9 mouse cellular contexts compared by ENCODE assay signal in the genomic region with DNA sequence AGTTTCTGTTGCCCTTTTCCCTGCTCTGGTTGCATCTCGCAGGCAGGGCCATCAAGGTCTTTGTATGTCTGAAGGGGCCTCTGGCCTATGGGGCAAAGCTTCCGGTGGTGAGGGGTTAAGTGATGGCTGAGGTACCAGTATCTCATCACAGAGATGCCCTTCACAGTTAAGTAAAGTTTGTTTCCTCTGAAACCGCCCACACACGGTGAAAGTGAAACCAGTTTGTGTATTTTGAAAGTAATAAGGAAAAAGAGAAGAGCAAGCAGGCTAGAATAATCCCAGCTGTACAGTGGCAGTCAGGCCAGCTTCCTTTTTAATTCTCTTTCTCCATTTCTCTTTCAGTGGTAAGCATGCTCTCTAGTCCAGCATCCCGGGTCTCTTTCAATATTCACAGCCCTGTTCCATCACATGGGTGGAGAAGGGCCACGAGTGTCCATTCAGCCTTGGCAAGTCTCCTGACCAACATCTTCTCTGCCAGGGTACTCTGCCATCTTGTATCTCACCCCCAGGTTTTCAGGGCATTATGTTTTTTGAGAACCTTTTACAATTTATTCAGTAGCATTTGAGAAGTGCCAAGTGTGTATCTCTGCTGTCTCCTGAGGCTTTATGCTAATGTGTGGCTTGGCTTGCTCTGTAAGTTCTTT. TPM values are rescaled to one million over a fixed set of nuclear protein-coding genes. Genes with fewer than 3 reads are reported as not detected.
DNase-seq lines count a peak whose midpoint lies in the region; ATAC-seq and TF ChIP-seq lines count a peak whose summit lies in the region.
"Had no signal": no experiment of that assay in that cellular context is flagged by ENCODE, and none has a peak within 500 bp of the region (broad histone marks: within the 10 kb centered on the region; RNA-seq: fewer than 3 reads in every experiment).

No protein-coding gene starts in this region.

- TF ChIP-seq POLR2A in bone marrow macrophage, adult 2 months (IDR thresholded peaks at IDR 0.05; ENCODE audit: borderline replicate concordance, low read depth, low read length): no peak

- H3K27ac ChIP-seq in kidney, postnatal 0 days: peak overlapping the region; percentile 6; the same call in 1 of the 2 replicates
- peak overlapping the region; percentile 50 for H3K27ac ChIP-seq in bone marrow macrophage, adult 2 months (ENCODE audit: insufficient read depth, low read depth, low read length)
- 0 out of 2 replicates have a peak overlapping the region, but pooled peaks have one; percentile 14 for H3K27ac ChIP-seq in stomach, postnatal 0 days (replicated peaks)

- no peak for ATAC-seq in kidney, postnatal 0 days (replicated peaks; ENCODE audit: low FRiP score, low read depth)
- ATAC-seq in stomach, postnatal 0 days (ENCODE audit: low FRiP score, low TSS enrichment): no peak

- H3K27me3 ChIP-seq in kidney, postnatal 0 days (ENCODE audit: insufficient read depth, low read length): no peaks in the 10 kb centered on the region
- H3K27me3 ChIP-seq in stomach, postnatal 0 days (ENCODE audit: control insufficient read depth, insufficient read depth, low read length): no peaks in the 10 kb centered on the region

- H3K9ac ChIP-seq in kidney, postnatal 0 days (ENCODE audit: low read depth, low read length): no peak overlapping the region
- no peak overlapping the region for H3K9ac ChIP-seq in stomach, postnatal 0 days (ENCODE audit: low read length)

- no peak overlapping the region for H3K4me2 ChIP-seq in kidney, postnatal 0 days (ENCODE audit: low read length)
- no peak overlapping the region; the same call in 1 of the 2 replicates for H3K4me2 ChIP-seq in stomach, postnatal 0 days (replicated peaks; ENCODE audit: low read depth)

- TF ChIP-seq CTCF in kidney, postnatal 0 days (IDR thresholded peaks at IDR 0.05; ENCODE audit: low read depth): no peak
- TF ChIP-seq CTCF in bone marrow macrophage, adult 2 months (IDR thresholded peaks at IDR 0.05; ENCODE audit: low read depth, low read length): no peak
- TF ChIP-seq CTCF in stomach, postnatal 0 days (IDR thresholded peaks at IDR 0.05; ENCODE audit: low read depth): no peak

- DNase-seq in kidney, postnatal 0 days (ENCODE audit: low spot score): peak; percentile 58
- no peak for DNase-seq in kidney, adult 18-20 months
- peak; percentile 57 for DNase-seq in lung, postnatal 25 days (ENCODE audit: low spot score)
- DNase-seq in stomach, postnatal 0 days (ENCODE audit: low spot score): no peak
- no peak for DNase-seq in adrenal gland, postnatal 4 days (ENCODE audit: low spot score in 2 of 2)
- no peak for DNase-seq in gastrocnemius, adult 18-20 months (ENCODE audit: low spot score)
- no peak for DNase-seq in layer of hippocampus, adult 18-20 months (ENCODE audit: low spot score in 2 of 2)
- DNase-seq: cerebellum, adult 9-11 months had no signal

- no peaks in the 10 kb centered on the region for H3K9me3 ChIP-seq in kidney, postnatal 0 days (replicated peaks; ENCODE audit: low read length)
- no peaks in the 10 kb centered on the region for H3K9me3 ChIP-seq in stomach, postnatal 0 days (ENCODE audit: control insufficient read depth, low read length)

- no peak for TF ChIP-seq EP300 in stomach, postnatal 0 days (optimal IDR thresholded peaks at IDR 0.05)

- no peaks in the 10 kb centered on the region for H3K36me3 ChIP-seq in kidney, postnatal 0 days (ENCODE audit: insufficient read depth, low read length)
- no peaks in the 10 kb centered on the region for H3K36me3 ChIP-seq in stomach, postnatal 0 days (ENCODE audit: control insufficient read depth, insufficient read depth, low read length)

- 0 out of 2 replicates have a peak, but pooled peaks cover 3% of the 10 kb centered on the region for H3K4me1 ChIP-seq in kidney, postnatal 0 days (replicated peaks; ENCODE audit: insufficient read depth, low read length)
- H3K4me1 ChIP-seq in bone marrow macrophage, adult 2 months (ENCODE audit: control insufficient read depth, insufficient read depth, low read length): peaks cover 24% of the 10 kb centered on the region
- H3K4me1 ChIP-seq in stomach, postnatal 0 days (replicated peaks; ENCODE audit: control insufficient read depth, insufficient read depth): no peaks in the 10 kb centered on the region

- WGBS in kidney, postnatal 0 days: 35% methylated on average over 6 of the region's 6 CpGs
- 38% methylated on average over 6 of the region's 6 CpGs for WGBS in stomach, postnatal 0 days

- H3K4me3 ChIP-seq in kidney, postnatal 0 days (replicated peaks; ENCODE audit: low read depth, low read length): no peak overlapping the region
- peak overlapping the region; percentile 48 for H3K4me3 ChIP-seq in bone marrow macrophage, adult 2 months (ENCODE audit: insufficient read depth, low read length)
- no peak overlapping the region for H3K4me3 ChIP-seq in stomach, postnatal 0 days (ENCODE audit: low read depth, low read length)

RNA-seq across cellular contexts. Expression of a gene that starts 2.0 kb away (rescaled TPM):
- 0.63 and 0.73 TPM in 2 replicates for polyA plus RNA-seq in kidney, postnatal 0 days (2015; fragmentation: Nextera tagmentation; extraction: Ambion mirVana)
- 0.88 TPM in 1 of 2 replicates, not detected in the other for polyA plus RNA-seq in bone marrow macrophage, adult 2 months (2012; ENCODE audit: insufficient read depth, insufficient read length, missing spikeins)
- polyA plus RNA-seq in stomach, postnatal 0 days (2015; fragmentation: Nextera tagmentation; extraction: Ambion mirVana): 11.8 and 13.2 TPM in 2 replicates
- under 1 TPM in 1 of 2 experiments, not detected in 1; 0.22 TPM for total RNA-seq in adrenal gland, postnatal 4 days (2021)
- total RNA-seq in gastrocnemius, adult 18-20 months (2021): under 1 TPM in 1 of 2 experiments, not detected in 1; 0.17 TPM
- total RNA-seq in layer of hippocampus, adult 18-20 months (2021): not detected

RNA-seq across cellular contexts. Expression of a gene that starts 19.6 kb away (rescaled TPM):
- 2.0 and 2.4 TPM in 2 replicates for polyA plus RNA-seq in kidney, postnatal 0 days (2015; fragmentation: Nextera tagmentation; extraction: Ambion mirVana)
- polyA plus RNA-seq in bone marrow macrophage, adult 2 months (2012; ENCODE audit: insufficient read depth, insufficient read length, missing spikeins): not detected in 2 replicates
- 113 and 133 TPM in 2 replicates for polyA plus RNA-seq in stomach, postnatal 0 days (2015; fragmentation: Nextera tagmentation; extraction: Ambion mirVana)
- under 1 TPM; 0.48 TPM for total RNA-seq in adrenal gland, postnatal 4 days (2021)
- total RNA-seq in gastrocnemius, adult 18-20 months (2021): not detected
- total RNA-seq in layer of hippocampus, adult 18-20 months (2021): not detected

RNA-seq across cellular contexts. Expression of a gene that starts 35.5 kb away (rescaled TPM):
- 0.05 TPM in 1 of 2 replicates, not detected in the other for polyA plus RNA-seq in kidney, postnatal 0 days (2015; fragmentation: Nextera tagmentation; extraction: Ambion mirVana)
- not detected in 2 replicates for polyA plus RNA-seq in bone marrow macrophage, adult 2 months (2012; ENCODE audit: insufficient read depth, insufficient read length, missing spikeins)
- polyA plus RNA-seq in stomach, postnatal 0 days (2015; fragmentation: Nextera tagmentation; extraction: Ambion mirVana): 0.25 and 0.29 TPM in 2 replicates
- not detected for total RNA-seq in adrenal gland, postnatal 4 days (2021)
- total RNA-seq in gastrocnemius, adult 18-20 months (2021): not detected
- not detected for total RNA-seq in layer of hippocampus, adult 18-20 months (2021)

RNA-seq across cellular contexts. Expression of a gene that starts 43.8 kb away (rescaled TPM):
- 0.16 and 0.23 TPM in 2 replicates for polyA plus RNA-seq in kidney, postnatal 0 days (2015; fragmentation: Nextera tagmentation; extraction: Ambion mirVana)
- not detected in 2 replicates for polyA plus RNA-seq in bone marrow macrophage, adult 2 months (2012; ENCODE audit: insufficient read depth, insufficient read length, missing spikeins)
- polyA plus RNA-seq in stomach, postnatal 0 days (2015; fragmentation: Nextera tagmentation; extraction: Ambion mirVana): 0.31 and 0.51 TPM in 2 replicates
- under 1 TPM; 0.42 to 0.54 TPM for total RNA-seq in adrenal gland, postnatal 4 days (2021)
- total RNA-seq in gastrocnemius, adult 18-20 months (2021): not detected
- total RNA-seq in layer of hippocampus, adult 18-20 months (2021): not detected

Comparison
In these comparisons a context has a peak if more than half of its experiments do, and no peak if none do; other contexts are left out.
1. DNase-seq: peak in kidney, postnatal 0 days (single experiment) and lung, postnatal 25 days (single experiment); none in kidney, adult 18-20 months (single experiment), stomach, postnatal 0 days (single experiment), adrenal gland, postnatal 4 days (0 of 2), gastrocnemius, adult 18-20 months (single experiment) and layer of hippocampus, adult 18-20 months (0 of 2).
2. Peak in every context shown above with its lines, with median percentiles within 50 percentile points of each other: H3K27ac ChIP-seq.